Comparison of ENCODE assay signal across 8 mouse cellular contexts in genomic region chr9:56160341-56161141, GRCm38 (mm10). TPM values are rescaled to one million over a fixed set of nuclear protein-coding genes. Genes with fewer than 3 reads are reported as not detected.
DNase-seq lines count a peak whose midpoint lies in the region; ATAC-seq lines count a peak whose summit lies in the region.

No protein-coding gene starts in this region.

- WGBS in hindbrain, embryonic 16.5 days: under 1% methylated on average over 77 of the region's 82 CpGs

- peak overlapping the region; percentile 78 for H3K4me2 ChIP-seq in hindbrain, embryonic 16.5 days (ENCODE audit: low read length)

- no peaks in the 10 kb centered on the region for H3K9me3 ChIP-seq in hindbrain, embryonic 16.5 days (ENCODE audit: control insufficient read depth, low read length)

- peak overlapping the region; percentile 100 for H3K9ac ChIP-seq in hindbrain, embryonic 16.5 days (ENCODE audit: low read depth, low read length)

- H3K36me3 ChIP-seq in hindbrain, embryonic 16.5 days (ENCODE audit: control insufficient read depth, insufficient read depth, low read length): no peaks in the 10 kb centered on the region

- peaks cover 23% of the 10 kb centered on the region for H3K4me1 ChIP-seq in hindbrain, embryonic 16.5 days (ENCODE audit: control insufficient read depth, insufficient read depth, low read depth, low read length)

- peak; percentile 78 for DNase-seq in WW6 (ENCODE audit: low read depth, low spot score)
- DNase-seq in cerebellum, postnatal 36 days: peak; percentile 88 to 90
- peak; percentile 87 for DNase-seq in gastrocnemius, adult 18-20 months (ENCODE audit: low spot score)
- peak; percentile 90 to 94 for DNase-seq in left cerebral cortex, adult 18-20 months (ENCODE audit: low spot score in 2 of 2)
- peak; percentile 89 to 92 for DNase-seq in lung, postnatal 4 days
- DNase-seq in retina, postnatal 7 days (ENCODE audit: low read depth, low spot score): peak; percentile 85
- DNase-seq in urinary bladder, adult 18-20 months (ENCODE audit: low spot score in 2 of 2): peak; percentile 82 to 83

- peak overlapping the region; percentile 98 for H3K27ac ChIP-seq in hindbrain, embryonic 16.5 days (ENCODE audit: low read depth, low read length)

- ATAC-seq in hindbrain, embryonic 16.5 days: peak; percentile 98

- no peaks in the 10 kb centered on the region for H3K27me3 ChIP-seq in hindbrain, embryonic 16.5 days (replicated peaks; ENCODE audit: control insufficient read depth, insufficient read depth, low read length)

- H3K4me3 ChIP-seq in hindbrain, embryonic 16.5 days (ENCODE audit: low read length): peak overlapping the region; percentile 99

RNA-seq across cellular contexts. Expression of gene Tspan3, which starts 4.7 kb away (rescaled TPM):
- 100 to 1,000 TPM; 112 to 113 TPM for total RNA-seq in gastrocnemius, adult 18-20 months (2021)
- polyA plus RNA-seq in hindbrain, embryonic 16.5 days (2015; fragmentation: Nextera tagmentation; extraction: Ambion mirVana): 641 and 689 TPM in 2 replicates
- total RNA-seq in left cerebral cortex, adult 18-20 months (2021): 100 to 1,000 TPM; 347 to 373 TPM

Comparison
In these comparisons a context has a peak if more than half of its experiments do, and no peak if none do; other contexts are left out.
1. Peak in every context shown above with its lines: DNase-seq, ATAC-seq, H3K4me3 ChIP-seq and H3K27ac ChIP-seq.